Mouse (Mus musculus): ENCODE results near the gene Fsd1. TPM values are rescaled to one million over a fixed set of nuclear protein-coding genes. Genes with fewer than 3 reads are reported as not detected.

The Fsd1 gene
- polyA plus RNA-seq, 2 experiments: 14.2 to 27.5 TPM

GRCm38 (mm10) chr17:55963171-55963570 is 23.1 kb upstream of the Fsd1 start:
- no peaks in the 10 kb centered on the region for H3K27me3 ChIP-seq (ENCODE audit: control insufficient read depth, insufficient read depth, low read length)
- no peaks in the 10 kb centered on the region for H3K9me3 ChIP-seq (ENCODE audit: control insufficient read depth, low read length)
- ATAC-seq (ENCODE audit: low FRiP score, low read depth) (no peak), DNase-seq (ENCODE audit: low spot score) (no peak)
- no peak overlapping the region for H3K4me3 ChIP-seq (replicated peaks; ENCODE audit: low read length)
- H3K4me2 ChIP-seq (replicated peaks; ENCODE audit: low read depth, low read length, severe bottlenecking): no peak overlapping the region
- H3K36me3 ChIP-seq (ENCODE audit: control insufficient read depth, insufficient read depth, low read length): peaks cover 50% of the 10 kb centered on the region
- H3K27ac ChIP-seq (replicated peaks; ENCODE audit: low read depth, low read length): no peak overlapping the region
- TF ChIP-seq POLR2A (IDR thresholded peaks at IDR 0.05; ENCODE audit: borderline replicate concordance, extremely low read depth, insufficient read depth, insufficient read length): no peak
- no peak overlapping the region for H3K9ac ChIP-seq (ENCODE audit: low read depth, low read length, severe bottlenecking)
- 84% methylated on average over 14 of the region's 14 CpGs for WGBS
- H3K4me1 ChIP-seq (ENCODE audit: control insufficient read depth, insufficient read depth, low read length): peaks cover 3% of the 10 kb centered on the region; the same call in 1 of the 2 replicates

GRCm38 (mm10) chr17:55964496-55964895 is 21.8 kb upstream of the Fsd1 start:
- Histone ChIP-seq H3K4me3 (replicated peaks; ENCODE audit: low read length) (no peak overlapping the region), H3K4me1 (ENCODE audit: control insufficient read depth, insufficient read depth, low read length) (no peaks in the 10 kb centered on the region), H3K27ac (replicated peaks; ENCODE audit: low read depth, low read length) (no peak overlapping the region), H3K36me3 (ENCODE audit: control insufficient read depth, insufficient read depth, low read length) (peaks cover 52% of the 10 kb centered on the region), H3K9me3 (ENCODE audit: control insufficient read depth, low read length) (no peaks in the 10 kb centered on the region), H3K4me2 (replicated peaks; ENCODE audit: low read depth, low read length, severe bottlenecking) (no peak overlapping the region), H3K9ac (ENCODE audit: low read depth, low read length, severe bottlenecking) (no peak overlapping the region), H3K27me3 (ENCODE audit: control insufficient read depth, insufficient read depth, low read length) (no peaks in the 10 kb centered on the region)
- ATAC-seq (ENCODE audit: low FRiP score, low read depth): no peak
- no peak for TF ChIP-seq POLR2A (IDR thresholded peaks at IDR 0.05; ENCODE audit: borderline replicate concordance, extremely low read depth, insufficient read depth, insufficient read length)
- no peak for DNase-seq (ENCODE audit: low spot score)
- WGBS: 93% methylated on average over 10 of the region's 10 CpGs

- no peak for TF ChIP-seq POLR2A (IDR thresholded peaks at IDR 0.05; ENCODE audit: borderline replicate concordance, extremely low read depth, insufficient read depth, insufficient read length)
- Histone ChIP-seq H3K27me3 (ENCODE audit: control insufficient read depth, insufficient read depth, low read length) (no peaks in the 10 kb centered on the region), H3K4me2 (replicated peaks; ENCODE audit: low read depth, low read length, severe bottlenecking) (no peak overlapping the region), H3K9me3 (ENCODE audit: control insufficient read depth, low read length) (no peaks in the 10 kb centered on the region), H3K4me3 (replicated peaks; ENCODE audit: low read length) (no peak overlapping the region), H3K4me1 (ENCODE audit: control insufficient read depth, insufficient read depth, low read length) (no peaks in the 10 kb centered on the region), H3K27ac (replicated peaks; ENCODE audit: low read depth, low read length) (no peak overlapping the region), H3K9ac (ENCODE audit: low read depth, low read length, severe bottlenecking) (no peak overlapping the region), H3K36me3 (ENCODE audit: control insufficient read depth, insufficient read depth, low read length) (peaks cover 52% of the 10 kb centered on the region)
- ATAC-seq (ENCODE audit: low FRiP score, low read depth) (no peak), DNase-seq (ENCODE audit: low spot score) (no peak)
- 80% methylated on average over 9 of the region's 9 CpGs for WGBS
These were observed 21.3 kb upstream of the Fsd1 start for GRCm38 (mm10) chr17:55964996-55965395.

- no peak overlapping the region for H3K27ac ChIP-seq (replicated peaks; ENCODE audit: low read depth, low read length)
- H3K27me3 ChIP-seq (ENCODE audit: control insufficient read depth, insufficient read depth, low read length): no peaks in the 10 kb centered on the region
- TF ChIP-seq POLR2A (IDR thresholded peaks at IDR 0.05; ENCODE audit: borderline replicate concordance, extremely low read depth, insufficient read depth, insufficient read length): no peak
- peaks cover 6% of the 10 kb centered on the region; the same call in 1 of the 2 replicates for H3K4me1 ChIP-seq (ENCODE audit: control insufficient read depth, insufficient read depth, low read length)
- peaks cover 42% of the 10 kb centered on the region for H3K36me3 ChIP-seq (ENCODE audit: control insufficient read depth, insufficient read depth, low read length)
- 90% methylated on average over 4 of the region's 4 CpGs for WGBS
- no peak overlapping the region for H3K4me3 ChIP-seq (replicated peaks; ENCODE audit: low read length)
- H3K4me2 ChIP-seq (replicated peaks; ENCODE audit: low read depth, low read length, severe bottlenecking): no peak overlapping the region
- H3K9ac ChIP-seq (ENCODE audit: low read depth, low read length, severe bottlenecking): no peak overlapping the region
- no peaks in the 10 kb centered on the region for H3K9me3 ChIP-seq (ENCODE audit: control insufficient read depth, low read length)
- ATAC-seq (ENCODE audit: low FRiP score, low read depth) (no peak), DNase-seq (ENCODE audit: low spot score) (no peak)
These were observed 19.1 kb upstream of the Fsd1 start for GRCm38 (mm10) chr17:55967186-55967585.

- Histone ChIP-seq H3K36me3 (ENCODE audit: control insufficient read depth, insufficient read depth, low read length) (peaks cover 39% of the 10 kb centered on the region), H3K27ac (replicated peaks; ENCODE audit: low read depth, low read length) (no peak overlapping the region)
These were observed 18.1 kb upstream of the Fsd1 start for GRCm38 (mm10) chr17:55968210-55968609.

More at GRCm38 (mm10) chr17:55968210-55968609, 18.1 kb upstream of the Fsd1 start:
- H3K4me2 ChIP-seq (replicated peaks; ENCODE audit: low read depth, low read length, severe bottlenecking): no peak overlapping the region
- H3K9ac ChIP-seq (ENCODE audit: low read depth, low read length, severe bottlenecking): no peak overlapping the region
- no peaks in the 10 kb centered on the region for H3K27me3 ChIP-seq (ENCODE audit: control insufficient read depth, insufficient read depth, low read length)
- no peak for ATAC-seq (ENCODE audit: low FRiP score, low read depth)
- peaks cover 6% of the 10 kb centered on the region; the same call in 1 of the 2 replicates for H3K4me1 ChIP-seq (ENCODE audit: control insufficient read depth, insufficient read depth, low read length)
- 66% methylated on average over 7 of the region's 7 CpGs for WGBS
- TF ChIP-seq POLR2A (IDR thresholded peaks at IDR 0.05; ENCODE audit: borderline replicate concordance, extremely low read depth, insufficient read depth, insufficient read length): no peak
- H3K9me3 ChIP-seq (ENCODE audit: control insufficient read depth, low read length): no peaks in the 10 kb centered on the region
- no peak for DNase-seq (ENCODE audit: low spot score)
- H3K4me3 ChIP-seq (replicated peaks; ENCODE audit: low read length): no peak overlapping the region

Data from limb, embryonic 14.5 days (tissue).